Mouse (Mus musculus): Measurements from ENCODE around the gene Hoxd3. TPM values are rescaled to one million over a fixed set of nuclear protein-coding genes. Genes with fewer than 3 reads are reported as not detected.

Hoxd3 gene
- total RNA-seq, 1 experiment from 2014 or later: not detected

DNA sequence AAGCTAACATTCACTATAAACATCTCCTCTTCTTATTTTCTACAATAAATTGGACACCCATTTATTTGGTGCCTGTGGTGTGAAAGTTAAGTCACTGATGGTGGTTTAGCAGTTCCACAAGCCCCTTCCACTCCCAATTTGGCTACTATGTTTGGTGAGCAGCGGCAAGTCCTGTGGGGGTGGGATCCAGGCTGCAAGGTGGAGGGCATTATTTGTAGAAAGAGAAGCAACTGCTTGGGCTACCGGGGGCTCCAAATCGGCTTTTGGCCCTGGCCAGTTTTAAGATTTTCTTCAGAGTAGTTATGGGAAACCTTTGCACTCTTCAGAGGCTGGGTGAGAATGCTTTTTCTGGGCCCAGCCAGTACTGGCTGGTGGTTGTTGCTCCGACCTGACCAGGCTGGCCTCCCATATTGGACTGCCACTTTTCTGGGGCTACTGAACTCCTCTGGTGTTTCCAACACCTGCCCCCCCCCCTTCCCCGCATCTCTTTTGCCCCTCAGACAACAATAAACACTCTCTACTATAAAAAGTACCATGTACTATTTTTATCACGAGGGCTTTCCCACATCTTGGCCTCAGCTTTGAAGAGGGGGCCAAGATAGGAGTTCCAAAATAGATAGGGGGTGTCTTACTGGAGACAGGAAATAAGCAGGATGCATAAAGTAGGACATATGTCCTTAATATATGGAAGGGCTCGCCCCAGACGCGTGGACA, 20.2 kb downstream of the Hoxd3 start:
- ATAC-seq (replicated peaks in 1 of 2; ENCODE audit: insufficient read depth in 1 of 2, low FRiP score in 2 of 2, low TSS enrichment in 1 of 2, low read depth in 1 of 2, poor library complexity in 2 of 2, severe bottlenecking in 2 of 2): no peak

DNA sequence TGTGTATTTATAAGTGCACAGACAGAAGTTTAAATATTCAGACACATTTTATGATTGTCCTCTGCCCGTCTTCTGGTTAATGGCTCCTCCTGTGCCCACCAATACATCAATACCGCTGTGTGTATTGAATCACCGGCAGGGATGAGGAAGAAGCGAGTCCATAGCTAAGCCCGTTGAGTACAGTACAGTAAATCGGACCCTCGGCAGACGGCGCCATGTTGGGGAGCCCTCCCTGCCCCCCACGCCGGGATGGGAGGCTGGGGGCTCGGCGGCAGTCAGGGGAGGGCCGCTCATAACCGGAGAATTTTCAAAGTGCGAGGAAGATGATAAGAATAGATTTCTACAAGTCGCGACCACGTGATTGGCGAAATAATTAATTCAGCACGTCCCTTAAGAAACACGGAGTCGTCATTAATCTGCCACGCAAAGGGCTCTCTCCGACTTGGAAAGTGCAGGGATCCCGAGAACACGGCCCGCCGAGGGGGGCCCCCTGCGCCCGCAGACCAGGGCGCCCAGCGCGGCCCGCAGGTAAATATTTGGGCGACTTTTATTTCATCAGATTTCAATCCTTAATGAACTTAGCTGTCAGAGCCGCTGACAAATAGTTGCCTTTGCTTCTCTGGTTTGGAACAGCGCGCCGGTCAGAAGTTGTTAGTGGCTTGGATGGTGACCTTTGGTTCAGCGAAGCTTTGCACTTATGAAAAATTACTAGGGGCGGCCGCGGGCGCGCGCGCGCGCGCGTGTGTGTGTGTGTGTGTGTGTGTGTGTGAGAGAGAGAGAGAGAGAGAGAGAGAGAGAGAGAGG, 21.0 kb downstream of the Hoxd3 start:
- no peak for ATAC-seq (replicated peaks in 1 of 2; ENCODE audit: insufficient read depth in 1 of 2, low FRiP score in 2 of 2, low TSS enrichment in 1 of 2, low read depth in 1 of 2, poor library complexity in 2 of 2, severe bottlenecking in 2 of 2)

DNA sequence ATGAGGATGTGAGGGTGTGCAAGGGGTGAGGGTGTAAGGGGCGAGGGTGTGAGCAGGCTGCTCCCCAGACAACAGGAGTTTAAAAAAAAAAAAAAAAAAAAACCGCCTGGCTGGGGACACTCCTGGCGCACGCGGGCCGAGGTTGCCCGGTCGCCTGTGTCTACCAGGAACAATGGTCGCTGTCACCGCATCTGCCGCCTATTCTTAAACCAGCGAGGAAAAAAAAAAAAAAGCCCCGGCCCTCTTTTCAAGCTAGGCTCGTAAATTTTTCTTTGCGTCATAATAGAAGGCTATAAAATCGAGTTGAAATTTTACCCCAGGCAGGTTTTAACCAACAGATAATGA, 21.6 kb downstream of the Hoxd3 start:
- no peak for ATAC-seq (replicated peaks in 1 of 2; ENCODE audit: insufficient read depth in 1 of 2, low FRiP score in 2 of 2, low TSS enrichment in 1 of 2, low read depth in 1 of 2, poor library complexity in 2 of 2, severe bottlenecking in 2 of 2)

DNA sequence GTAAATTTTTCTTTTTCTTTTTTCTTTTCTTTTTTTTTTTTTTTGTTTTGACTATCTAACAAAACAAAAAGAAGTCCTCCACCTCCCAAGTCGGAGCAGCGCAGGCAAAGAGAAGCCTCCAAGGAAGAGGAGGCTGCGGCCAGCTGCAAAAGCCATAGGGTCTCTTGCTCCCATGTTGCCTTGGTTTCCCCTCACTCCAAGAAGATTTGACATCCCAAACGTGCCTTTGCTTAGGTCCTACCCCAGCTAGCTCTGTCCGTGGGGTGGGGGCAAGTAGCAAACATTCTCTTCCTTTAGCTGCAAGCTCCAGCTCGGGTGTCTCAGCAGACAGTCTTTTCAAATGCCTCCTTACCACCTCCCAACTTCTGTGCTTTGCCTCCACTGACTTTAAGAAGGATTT, 22.0 kb downstream of the Hoxd3 start:
- no peak for ATAC-seq (replicated peaks in 1 of 2; ENCODE audit: insufficient read depth in 1 of 2, low FRiP score in 2 of 2, low TSS enrichment in 1 of 2, low read depth in 1 of 2, poor library complexity in 2 of 2, severe bottlenecking in 2 of 2)

GRCm38 (mm10) chr2:74734451-74734850, 22.7 kb downstream of the Hoxd3 start:
- ATAC-seq (replicated peaks in 1 of 2; ENCODE audit: insufficient read depth in 1 of 2, low FRiP score in 2 of 2, low TSS enrichment in 1 of 2, low read depth in 1 of 2, poor library complexity in 2 of 2, severe bottlenecking in 2 of 2): no peak

GRCm38 (mm10) chr2:74734996-74735811, 23.5 kb downstream of the Hoxd3 start:
- ATAC-seq (replicated peaks in 1 of 2; ENCODE audit: insufficient read depth in 1 of 2, low FRiP score in 2 of 2, low TSS enrichment in 1 of 2, low read depth in 1 of 2, poor library complexity in 2 of 2, severe bottlenecking in 2 of 2): no peak

- no peak; a peak in 1 of 4 replicates for ATAC-seq (replicated peaks in 1 of 2; ENCODE audit: insufficient read depth in 1 of 2, low FRiP score in 2 of 2, low TSS enrichment in 1 of 2, low read depth in 1 of 2, poor library complexity in 2 of 2, severe bottlenecking in 2 of 2)
Observed at GRCm38 (mm10) chr2:74735851-74736687, 24.3 kb downstream of the Hoxd3 start.

DNA sequence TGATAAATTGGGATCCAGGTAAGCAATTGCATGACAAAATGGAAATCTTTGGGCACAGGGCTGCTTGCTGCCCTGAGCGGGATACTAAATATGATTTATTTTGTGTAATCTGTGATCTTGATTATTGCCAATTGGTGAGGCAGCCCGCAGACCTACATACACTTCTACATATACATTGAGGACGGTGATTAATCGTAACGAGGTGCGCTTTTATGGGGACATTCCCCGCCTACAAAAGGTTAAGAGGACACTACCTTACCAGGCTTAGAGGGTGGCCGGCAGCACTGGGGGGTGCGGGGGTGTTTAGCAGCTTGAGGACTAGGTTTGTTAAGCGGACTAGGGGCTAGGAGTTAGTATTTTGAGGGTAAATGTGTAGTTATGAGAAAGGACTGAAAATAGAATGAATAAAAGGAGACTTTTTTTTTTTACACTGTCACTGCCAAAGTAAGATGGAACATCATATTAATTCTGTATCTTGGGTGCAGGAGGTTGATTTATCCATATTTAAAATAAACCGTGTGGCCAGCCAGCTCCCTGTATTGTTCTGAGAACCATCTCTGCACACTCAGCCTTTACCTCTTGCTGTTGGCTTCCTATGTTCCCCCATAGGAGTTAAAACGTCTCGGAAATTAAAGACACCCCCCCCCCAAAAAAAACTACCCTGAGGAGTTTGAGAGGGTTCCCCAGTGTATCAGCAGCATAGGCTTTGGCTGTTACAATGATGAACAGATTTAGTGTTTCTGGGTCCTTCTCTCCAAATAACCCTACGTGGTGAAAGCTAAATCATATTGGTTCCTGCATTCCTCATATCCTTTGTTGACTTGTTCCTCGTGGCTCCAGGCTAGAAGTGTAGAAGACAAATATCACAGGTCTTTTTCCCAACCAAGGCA, 25.2 kb downstream of the Hoxd3 start:
- no peak for ATAC-seq (replicated peaks in 1 of 2; ENCODE audit: insufficient read depth in 1 of 2, low FRiP score in 2 of 2, low TSS enrichment in 1 of 2, low read depth in 1 of 2, poor library complexity in 2 of 2, severe bottlenecking in 2 of 2)

DNA sequence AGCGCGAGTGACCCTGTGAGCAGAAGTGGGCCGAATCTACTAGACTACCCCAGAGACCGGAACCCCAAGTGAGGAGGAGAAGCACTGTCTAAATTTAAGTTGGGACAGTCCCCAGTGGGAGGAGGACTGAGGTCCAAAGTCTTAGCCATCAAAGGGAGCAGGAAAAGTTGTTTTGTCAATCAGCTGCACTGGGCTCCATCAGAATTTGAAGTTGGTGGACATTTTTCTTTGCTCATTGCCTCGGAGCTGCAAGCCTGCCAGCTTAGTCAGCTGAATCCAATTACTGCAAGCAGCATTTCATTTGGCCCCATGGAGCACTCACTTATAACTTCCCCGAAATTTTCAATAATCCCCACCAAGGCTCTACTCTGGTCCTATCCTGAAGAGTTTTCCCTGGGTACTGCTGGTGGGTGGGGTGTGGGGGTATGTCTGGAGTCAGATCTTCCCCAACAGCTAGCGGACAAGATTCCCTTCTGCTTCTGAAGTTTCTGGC, 25.9 kb downstream of the Hoxd3 start:
- no peak for ATAC-seq (replicated peaks in 1 of 2; ENCODE audit: insufficient read depth in 1 of 2, low FRiP score in 2 of 2, low TSS enrichment in 1 of 2, low read depth in 1 of 2, poor library complexity in 2 of 2, severe bottlenecking in 2 of 2)

GRCm38 (mm10) chr2:74738623-74739475, 27.1 kb downstream of the Hoxd3 start:
- no peak for ATAC-seq (replicated peaks in 1 of 2; ENCODE audit: insufficient read depth in 1 of 2, low FRiP score in 2 of 2, low TSS enrichment in 1 of 2, low read depth in 1 of 2, poor library complexity in 2 of 2, severe bottlenecking in 2 of 2)

DNA sequence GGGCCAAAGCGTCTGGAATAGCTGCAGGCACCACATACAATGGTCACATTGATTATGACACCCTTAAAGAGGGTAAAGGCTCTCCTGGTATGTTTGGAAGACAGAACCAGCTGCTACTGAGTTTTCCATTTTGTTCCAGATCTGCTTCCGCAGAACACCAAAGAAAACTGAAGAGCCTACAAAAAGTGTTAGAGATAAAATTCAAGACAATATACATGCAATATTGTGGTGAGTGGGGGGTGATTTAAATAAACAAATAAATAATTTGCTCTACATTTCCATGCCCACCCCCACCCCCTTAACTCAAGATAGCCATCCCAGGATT, 27.7 kb downstream of the Hoxd3 start:
- no peak for ATAC-seq (replicated peaks in 1 of 2; ENCODE audit: insufficient read depth in 1 of 2, low FRiP score in 2 of 2, low TSS enrichment in 1 of 2, low read depth in 1 of 2, poor library complexity in 2 of 2, severe bottlenecking in 2 of 2)

DNA sequence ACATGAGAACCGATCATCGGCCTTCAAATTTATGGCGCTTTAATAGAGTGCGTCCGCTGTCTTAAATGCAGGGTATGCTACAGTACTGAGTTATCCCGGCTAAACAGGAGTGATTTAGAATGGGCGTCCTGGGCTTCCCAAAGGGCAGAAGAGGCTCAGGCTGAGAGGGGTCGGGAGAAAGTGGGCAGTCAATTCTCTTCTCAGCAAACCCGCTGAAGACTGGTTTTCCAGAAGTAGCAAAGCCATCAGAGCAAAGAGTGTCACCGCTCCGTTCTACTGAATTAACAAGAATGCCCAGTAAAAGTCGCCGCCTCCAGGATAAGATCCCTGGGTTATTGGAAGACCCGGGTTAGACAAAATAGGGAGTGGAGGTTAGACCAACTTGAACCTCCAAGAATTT, 28.1 kb downstream of the Hoxd3 start:
- ATAC-seq (replicated peaks in 1 of 2; ENCODE audit: insufficient read depth in 1 of 2, low FRiP score in 2 of 2, low TSS enrichment in 1 of 2, low read depth in 1 of 2, poor library complexity in 2 of 2, severe bottlenecking in 2 of 2): no peak

DNA sequence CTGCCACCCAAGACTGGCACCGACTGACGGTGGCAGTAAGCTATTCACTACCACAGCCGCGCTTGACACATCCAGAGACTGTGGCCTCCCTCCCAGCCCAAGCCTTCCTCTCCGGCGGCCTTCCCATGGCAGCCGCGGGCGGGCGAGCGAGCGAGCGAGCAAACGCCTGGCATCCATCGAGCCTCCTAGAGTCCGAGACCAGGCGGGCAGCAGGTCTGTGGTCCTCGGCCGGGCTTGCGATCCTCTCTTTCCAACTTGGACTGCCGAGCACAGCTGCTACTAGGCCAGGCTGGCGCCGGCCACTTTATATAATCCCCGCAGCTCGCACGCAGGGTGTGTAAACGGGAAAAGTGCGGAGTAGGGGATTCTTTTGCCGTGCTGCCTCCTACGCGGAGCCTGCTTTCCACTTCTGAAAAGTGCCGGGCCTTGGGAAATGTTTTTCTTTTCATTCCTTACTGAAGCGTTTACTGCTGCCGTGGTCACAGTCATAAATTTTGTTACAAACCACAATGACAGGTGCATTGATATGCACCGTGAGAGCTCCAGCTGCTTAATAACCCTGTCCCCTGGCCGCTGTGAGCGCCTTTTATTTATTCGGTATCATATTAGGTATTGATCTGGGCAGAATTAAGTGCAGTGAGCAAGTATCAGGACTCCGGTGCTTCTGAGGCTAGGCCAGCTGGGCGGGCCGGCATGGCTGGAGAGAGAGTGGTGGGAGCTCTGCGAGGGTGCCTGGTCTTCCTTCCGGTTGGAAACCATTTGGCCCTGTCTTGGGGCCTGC, 28.8 kb downstream of the Hoxd3 start:
- 0 out of 4 replicates have a peak, but pooled peaks of 1 of the 2 experiments have one; percentile 23 for ATAC-seq (replicated peaks in 1 of 2; ENCODE audit: insufficient read depth in 1 of 2, low FRiP score in 2 of 2, low TSS enrichment in 1 of 2, low read depth in 1 of 2, poor library complexity in 2 of 2, severe bottlenecking in 2 of 2)

DNA sequence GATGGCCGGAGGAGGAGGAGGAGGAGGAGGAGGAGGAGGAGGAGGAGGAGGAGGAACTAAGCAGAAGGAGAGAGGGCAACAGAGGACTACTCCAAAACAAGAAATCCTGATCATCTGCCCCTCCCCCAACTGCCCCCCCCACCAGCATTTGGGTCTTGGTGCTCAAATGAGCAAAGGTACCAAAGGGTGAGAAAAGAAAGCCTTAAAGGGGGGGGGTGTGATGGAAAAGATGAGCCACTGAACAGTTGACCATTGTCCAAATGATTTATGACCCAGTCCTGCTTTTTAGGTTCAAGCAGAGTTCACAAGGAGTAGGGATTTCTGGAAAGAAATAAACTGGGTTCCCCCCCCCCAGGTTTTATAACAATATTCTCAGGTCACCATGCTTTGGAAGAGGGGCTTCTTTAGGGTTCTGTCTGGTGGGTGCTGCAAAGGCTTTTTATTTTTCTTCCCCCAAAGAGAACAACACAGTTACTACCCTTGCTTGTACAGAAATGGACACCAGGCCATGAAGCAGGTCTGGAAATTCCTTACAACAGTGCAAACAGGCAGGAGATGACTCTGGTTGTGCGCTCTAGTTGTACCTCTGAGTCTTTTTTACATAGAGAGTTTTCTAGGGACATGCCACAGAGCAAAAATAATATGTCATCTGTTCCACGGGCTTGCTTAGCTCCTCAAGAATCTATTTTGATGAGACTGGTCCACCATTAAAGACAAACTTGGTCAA, 29.7 kb downstream of the Hoxd3 start:
- no peak for ATAC-seq (replicated peaks in 1 of 2; ENCODE audit: insufficient read depth in 1 of 2, low FRiP score in 2 of 2, low TSS enrichment in 1 of 2, low read depth in 1 of 2, poor library complexity in 2 of 2, severe bottlenecking in 2 of 2)

GRCm38 (mm10) chr2:74741979-74742277, 30.2 kb downstream of the Hoxd3 start:
- no peak for ATAC-seq (replicated peaks in 1 of 2; ENCODE audit: insufficient read depth in 1 of 2, low FRiP score in 2 of 2, low TSS enrichment in 1 of 2, low read depth in 1 of 2, poor library complexity in 2 of 2, severe bottlenecking in 2 of 2)
